Mouse (Mus musculus) fibroblast of lung, adult 2 months (primary cell): Measurements from ENCODE around the gene Morn2.

Source experiments
- DNase-seq: peaks from one replicate; pipeline ENCODE4 v3.0.0-alpha.2; 2011; ENCODE audit warnings: low read depth

The Morn2 gene

DNA sequence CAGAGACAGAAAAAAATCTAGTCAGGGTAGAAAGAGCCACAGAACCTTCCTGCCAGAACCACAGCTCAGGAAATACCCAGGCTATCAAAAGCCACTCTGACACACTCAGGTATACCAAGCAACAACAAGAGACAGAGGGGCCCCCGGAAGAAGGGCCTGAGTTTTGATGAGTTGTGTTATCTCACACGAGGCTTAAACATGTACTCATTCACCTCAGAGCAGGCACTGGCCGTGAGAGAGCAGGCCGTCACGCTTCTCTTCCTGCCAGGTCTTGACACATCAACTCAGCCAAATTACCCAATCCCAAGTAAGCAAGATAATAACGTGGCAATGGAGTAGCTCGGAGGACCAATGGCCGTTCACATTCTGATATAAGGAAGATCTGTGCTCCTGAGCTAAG lies 33.7 kb downstream of the Morn2 start:
- DNase-seq, result no peak

- no peak for DNase-seq
Measured at GRCm38 (mm10) chr17:80324521-80324920, 34.5 kb downstream of the Morn2 start.

GRCm38 (mm10) chr17:80325456-80325855 lies 35.5 kb downstream of the Morn2 start:
- no peak for DNase-seq

DNA sequence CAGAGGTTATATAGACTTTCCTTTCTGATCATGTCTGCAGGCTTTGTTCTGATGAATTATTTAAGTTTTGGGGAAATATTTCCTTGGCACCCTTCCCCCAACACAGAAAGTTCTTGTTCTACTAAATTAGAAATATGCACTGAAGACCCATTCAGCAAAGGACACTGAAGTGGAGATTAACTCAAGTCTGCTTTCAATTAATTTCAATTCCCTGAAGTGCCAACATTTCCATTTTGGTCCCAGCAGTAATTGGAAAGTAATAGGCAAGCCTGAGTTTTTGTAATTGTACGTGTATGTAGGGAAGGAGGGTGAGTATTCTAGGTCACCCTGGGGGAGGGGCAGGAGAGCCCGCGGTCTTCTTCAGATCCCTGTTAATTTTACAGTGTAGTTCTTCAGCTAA lies 36.4 kb downstream of the Morn2 start:
- no peak for DNase-seq

- DNase-seq, result no peak
Measured at GRCm38 (mm10) chr17:80332386-80332785, 42.4 kb downstream of the Morn2 start.

DNA sequence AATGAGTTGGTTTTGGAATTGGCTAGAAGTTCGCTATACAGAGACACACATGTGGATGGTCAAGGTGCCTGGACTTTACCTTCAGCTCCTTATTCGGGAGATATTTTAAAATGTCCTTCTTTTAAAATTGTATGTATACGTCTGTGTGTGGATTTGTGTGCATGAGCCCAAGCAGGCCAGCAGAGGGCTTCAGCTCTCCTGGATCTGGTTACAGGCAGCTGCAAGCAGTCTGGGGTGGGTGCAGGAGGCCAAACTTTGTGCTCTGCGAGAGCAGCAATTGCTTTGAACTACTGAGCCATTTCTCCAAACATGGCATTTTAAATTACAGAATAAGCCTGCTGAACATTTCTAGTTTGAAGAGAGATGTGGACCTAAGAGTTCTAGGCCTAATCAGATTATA lies 55.3 kb downstream of the Morn2 start:
- no peak for DNase-seq

- no peak for DNase-seq
Measured at GRCm38 (mm10) chr17:80346591-80347125, 56.7 kb downstream of the Morn2 start.
